Mouse (Mus musculus) embryonic stem cell, embryonic (primary cell): ENCODE data around the gene Kif22.

Source experiments
- CTCF ChIA-PET, 4 experiments: fragments of 300-600 bp in 2 of 4; fragments of 350-600 bp in 2 of 4; sonication (Branson Sonifier 250); formaldehyde crosslinking; loops; one replicate each; lab custom pipeline; 2022; ENCODE audit warnings: inconsistent platforms in 2 of 4; lab: Charles Lee
- POLR2A ChIA-PET, 4 experiments: fragments of 300-600 bp in 2 of 4; fragments of 350-600 bp in 2 of 4; sonication (Branson Sonifier 250); formaldehyde crosslinking; loops; one replicate each; lab custom pipeline; 2022; ENCODE audit warnings: antibody characterized with exemption in 4 of 4, inconsistent platforms in 1 of 4; lab: Charles Lee

Kif22 gene

GRCm38 (mm10) chr7:127016481-127016485 lies 26.0 kb downstream of the Kif22 start, which contains the start of gene Pagr1b:
TSS of gene Pagr1b (minus strand) at chr7:127016484.
- CTCF ChIA-PET: interaction anchor here (0.6 to 3.0 kb wide), 17 partner anchors 8 to 131 kb away, joined by 3 to 44 read pairs (median 6); partner anchors contain the start of genes Maz (in 2 of the 4), AI467606 (in 1 of the 4) and Kif22 (in 1 of the 4)

GRCm38 (mm10) chr7:127016081-127016480 lies 26.2 kb downstream of the Kif22 start:
- ChIA-PET CTCF (interaction anchor here (0.6 to 3.0 kb wide), 17 partner anchors 7 to 131 kb away, joined by 3 to 44 read pairs (median 6); partner anchors contain the start of genes Maz (in 2 of the 4), AI467606 (in 1 of the 4) and Kif22 (in 1 of the 4)), POLR2A (interaction anchor here (0.5 to 13.6 kb wide), 33 partner anchors 8 to 514 kb away, joined by 3 to 280 read pairs (median 6); partner anchors contain the start of genes Maz (in 4 of the 4), 4930451I11Rik (in 1 of the 4), Asphd1 (in 1 of the 4) and Fam57b (in 1 of the 4))

More at GRCm38 (mm10) chr7:127016481-127016485, 26.0 kb downstream of the Kif22 start, which contains the start of gene Pagr1b:
- POLR2A ChIA-PET: interaction anchor here (1.0 to 13.6 kb wide), 29 partner anchors 8 to 514 kb away, joined by 3 to 280 read pairs (median 7); partner anchors contain the start of genes Maz (in 4 of the 4), 4930451I11Rik (in 1 of the 4), Asphd1 (in 1 of the 4) and Fam57b (in 1 of the 4)

- CTCF ChIA-PET: interaction anchor here in 2 of 4 experiments (1.1 to 3.0 kb wide), 2 partner anchors 11 to 215 kb away, joined by 3 to 44 read pairs; partner anchors contain the start of gene Maz (in 1 of the 2)
- POLR2A ChIA-PET: interaction anchor here (0.6 to 13.6 kb wide), 33 partner anchors 7 to 450 kb away, joined by 3 to 280 read pairs (median 5); partner anchors contain the start of genes Maz (in 3 of the 4), Taok2 (in 2 of the 4), AI467606 (in 1 of the 4) and Cdiptos (in 1 of the 4)
These were observed 27.3 kb downstream of the Kif22 start for GRCm38 (mm10) chr7:127014993-127015392.

GRCm38 (mm10) chr7:127014320-127014719 lies 28.0 kb downstream of the Kif22 start, which contains the start of gene Mvp:
TSS of gene Mvp (minus strand) at chr7:127014621.
- POLR2A ChIA-PET: interaction anchor here (0.7 to 13.6 kb wide), 33 partner anchors 8 to 449 kb away, joined by 3 to 280 read pairs (median 5); partner anchors contain the start of genes Maz (in 3 of the 4), Taok2 (in 2 of the 4), AI467606 (in 1 of the 4) and Cdiptos (in 1 of the 4)
- CTCF ChIA-PET: interaction anchor here in 2 of 4 experiments (0.7 to 1.1 kb wide), 4 partner anchors 25 to 215 kb away, joined by 3 to 7 read pairs (median 4); no protein-coding TSS in a partner anchor

- ChIA-PET POLR2A (interaction anchor here (0.7 to 13.6 kb wide), 17 partner anchors 7 to 214 kb away, joined by 3 to 280 read pairs (median 6); partner anchors contain the start of genes Maz (in 4 of the 4), Cdiptos (in 1 of the 4), Kif22 (in 1 of the 4) and Prrt2 (in 1 of the 4)), CTCF (interaction anchor here in 2 of 4 experiments (0.6 to 1.1 kb wide), 2 partner anchors 168 to 615 kb away, joined by 4 to 18 read pairs; no protein-coding TSS in a partner anchor)
These were observed 28.9 kb downstream of the Kif22 start for GRCm38 (mm10) chr7:127013385-127013784.

- CTCF ChIA-PET: interaction anchor here in 3 of 4 experiments (0.5 to 1.1 kb wide), 3 partner anchors 159 to 615 kb away, joined by 3 to 18 read pairs (median 4); no protein-coding TSS in a partner anchor
- POLR2A ChIA-PET: interaction anchor here (0.8 to 13.6 kb wide), 16 partner anchors 7 to 213 kb away, joined by 3 to 280 read pairs (median 6); partner anchors contain the start of genes Maz (in 3 of the 4), Cdiptos (in 1 of the 4), Kif22 (in 1 of the 4) and Prrt2 (in 1 of the 4)
These were observed 29.4 kb downstream of the Kif22 start for GRCm38 (mm10) chr7:127012845-127013244.

- ChIA-PET CTCF (interaction anchor here in 2 of 4 experiments (0.5 to 1.3 kb wide), 3 partner anchors 106 to 169 kb away, joined by 3 to 4 read pairs (median 3); no protein-coding TSS in a partner anchor), POLR2A (interaction anchor here (0.6 to 13.6 kb wide), 14 partner anchors 9 to 1541 kb away, joined by 3 to 280 read pairs (median 6); partner anchors contain the start of genes Maz (in 3 of the 4), Kif22 (in 2 of the 4), Prrt2 (in 2 of the 4) and Cdiptos (in 1 of the 4))
These were observed 29.9 kb downstream of the Kif22 start for GRCm38 (mm10) chr7:127012374-127012773.

- POLR2A ChIA-PET: interaction anchor here in 3 of 4 experiments (0.6 to 13.6 kb wide), 13 partner anchors 10 to 1542 kb away, joined by 3 to 280 read pairs (median 4); partner anchors contain the start of genes Kif22 (in 2 of the 3), Maz (in 2 of the 3), Prrt2 (in 2 of the 3) and Gm42742 (in 1 of the 3)
- CTCF ChIA-PET: interaction anchor here in 1 of 4 experiments (1.3 kb wide), 1 partner anchor 106 kb away, joined by 3 read pairs; no protein-coding TSS in a partner anchor
These were observed 30.6 kb downstream of the Kif22 start for GRCm38 (mm10) chr7:127011717-127012116.

- ChIA-PET CTCF (interaction anchor here in 1 of 4 experiments (1.3 kb wide), 1 partner anchor 107 kb away, joined by 3 read pairs; no protein-coding TSS in a partner anchor), POLR2A (interaction anchor here in 3 of 4 experiments (0.6 to 13.6 kb wide), 11 partner anchors 10 to 218 kb away, joined by 3 to 280 read pairs (median 4); partner anchors contain the start of genes Maz (in 2 of the 3), Prrt2 (in 2 of the 3), Gm42742 (in 1 of the 3) and Taok2 (in 1 of the 3))
These were observed 31.2 kb downstream of the Kif22 start for GRCm38 (mm10) chr7:127011051-127011450.

- CTCF ChIA-PET: interaction anchor here in 2 of 4 experiments (0.7 to 1.3 kb wide), 4 partner anchors 7 to 95 kb away, joined by 3 to 6 read pairs (median 3); partner anchors contain the start of genes Gm42742 (in 1 of the 2), Pagr1b (in 1 of the 2) and Prrt2 (in 1 of the 2)
These were observed 32.8 kb downstream of the Kif22 start for GRCm38 (mm10) chr7:127009307-127010085.

GRCm38 (mm10) chr7:127008239-127009019 lies 33.8 kb downstream of the Kif22 start:
- ChIA-PET CTCF (interaction anchor here in 2 of 4 experiments (0.7 to 1.9 kb wide), 6 partner anchors 8 to 96 kb away, joined by 3 to 7 read pairs (median 4); partner anchors contain the start of genes Pagr1a (in 2 of the 2), Gm42742 (in 1 of the 2), Pagr1b (in 1 of the 2) and Prrt2 (in 1 of the 2)), POLR2A (interaction anchor here in 3 of 4 experiments (0.7 to 13.6 kb wide), 16 partner anchors 8 to 209 kb away, joined by 3 to 280 read pairs (median 4); partner anchors contain the start of genes Pagr1a (in 3 of the 3), Maz (in 2 of the 3), Pagr1b (in 2 of the 3) and Hirip3 (in 1 of the 3))

More at GRCm38 (mm10) chr7:127009307-127010085, 32.8 kb downstream of the Kif22 start:
- POLR2A ChIA-PET: interaction anchor here in 3 of 4 experiments (0.5 to 13.6 kb wide), 13 partner anchors 8 to 232 kb away, joined by 3 to 280 read pairs (median 4); partner anchors contain the start of genes Maz (in 2 of the 3), Pagr1a (in 2 of the 3), Prrt2 (in 2 of the 3) and Gm42742 (in 1 of the 3)

GRCm38 (mm10) chr7:127007313-127008024 lies 34.8 kb downstream of the Kif22 start:
- POLR2A ChIA-PET: interaction anchor here in 3 of 4 experiments (0.7 to 13.6 kb wide), 12 partner anchors 9 to 175 kb away, joined by 3 to 280 read pairs (median 4); partner anchors contain the start of genes Maz (in 3 of the 3), Pagr1a (in 2 of the 3), Pagr1b (in 2 of the 3) and Prrt2 (in 1 of the 3)
- CTCF ChIA-PET: interaction anchor here in 2 of 4 experiments (0.6 to 1.9 kb wide), 3 partner anchors 9 to 83 kb away, joined by 3 to 7 read pairs (median 4); partner anchors contain the start of genes Pagr1a (in 2 of the 2) and Pagr1b (in 1 of the 2)

- CTCF ChIA-PET: interaction anchor here in 2 of 4 experiments (0.9 to 1.9 kb wide), 2 partner anchors 13 to 176 kb away, joined by 4 to 7 read pairs; partner anchors contain the start of genes Pagr1a (in 1 of the 2) and Pagr1b (in 1 of the 2)
- POLR2A ChIA-PET: interaction anchor here in 3 of 4 experiments (0.6 to 1.7 kb wide), 7 partner anchors 11 to 27 kb away, joined by 3 to 7 read pairs (median 3); partner anchors contain the start of genes Maz (in 3 of the 3) and Pagr1a (in 1 of the 3)
These were observed 38.0 kb downstream of the Kif22 start for GRCm38 (mm10) chr7:127004122-127004875.

- CTCF ChIA-PET: interaction anchor here in 1 of 4 experiments (1.9 kb wide), 1 partner anchor 13 kb away, joined by 7 read pairs; the partner anchor contains the start of genes Pagr1a and Pagr1b
- POLR2A ChIA-PET: interaction anchor here in 3 of 4 experiments (0.6 to 1.7 kb wide), 11 partner anchors 9 to 64 kb away, joined by 3 to 7 read pairs (median 3); partner anchors contain the start of genes Maz (in 3 of the 3), Pagr1a (in 2 of the 3) and Mvp (in 1 of the 3)
These were observed 38.7 kb downstream of the Kif22 start for GRCm38 (mm10) chr7:127003620-127004019.
